Mouse (Mus musculus) forelimb bud, embryonic 11.5 days (tissue): ENCODE measurements at regions not wholly inside any gene's neighbourhood (a gene's known extent, or its start where the extent isn't known, plus 50 kb on each side); places are given as distances from the start of the nearest gene placed in this dataset.
"Not testable (repeated sequence)": the region's sequence is repeated elsewhere in the genome, so short reads cannot be mapped to it uniquely, and the experiment has no call there.

ENCODE experiments used
- DNase-seq: peaks from one replicate; pipeline ENCODE4 v3.0.0-alpha.2; 2012; ENCODE audit warnings: low read depth, low spot score

DNA sequence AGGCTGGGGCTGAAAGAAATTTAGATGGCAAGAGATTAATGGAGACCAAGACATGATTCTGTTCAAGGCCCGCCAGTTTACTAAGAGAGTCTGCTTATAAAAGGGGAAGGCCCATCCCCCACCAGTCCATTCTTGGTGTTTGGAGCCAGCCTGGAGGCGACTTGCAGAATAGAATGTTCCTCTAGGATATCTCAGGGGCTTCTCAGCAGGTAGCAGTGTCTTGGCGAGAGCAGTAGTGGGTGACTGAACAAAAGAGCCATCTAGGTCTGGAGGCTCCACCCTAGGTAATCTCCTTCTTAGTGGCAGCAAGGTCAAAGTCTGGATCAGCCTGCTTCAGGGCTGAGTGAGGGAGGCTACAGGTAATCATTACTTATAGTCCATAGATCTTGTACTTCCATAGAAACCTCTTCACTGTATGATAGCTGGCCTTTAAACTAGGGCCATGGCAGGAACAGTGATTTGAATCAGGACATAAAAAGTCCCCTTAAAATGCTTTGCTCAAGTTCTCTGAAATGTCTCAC is 166.0 kb upstream of the Gm5538 start:
- not testable (repeated sequence) for DNase-seq

DNA sequence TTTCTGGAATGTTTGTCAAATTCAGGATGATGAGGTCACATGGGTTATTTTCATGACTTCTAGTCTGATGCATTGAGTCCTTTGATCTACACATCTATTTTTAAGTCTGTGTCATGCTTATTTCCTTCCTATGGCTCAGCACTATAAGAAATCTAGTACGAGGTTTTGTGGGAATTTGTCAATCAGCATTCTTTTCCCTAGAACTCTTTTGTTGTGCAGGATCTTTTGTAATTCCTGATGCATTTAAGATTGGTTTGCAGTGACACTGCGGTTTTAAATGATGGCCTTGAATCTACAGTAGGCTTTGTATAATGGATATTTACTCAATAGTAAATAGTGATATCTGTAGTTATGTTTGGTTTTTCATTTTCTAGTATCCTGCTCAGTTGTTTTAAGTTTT is 187.0 kb upstream of the Gm5538 start:
- no peak for DNase-seq

DNA sequence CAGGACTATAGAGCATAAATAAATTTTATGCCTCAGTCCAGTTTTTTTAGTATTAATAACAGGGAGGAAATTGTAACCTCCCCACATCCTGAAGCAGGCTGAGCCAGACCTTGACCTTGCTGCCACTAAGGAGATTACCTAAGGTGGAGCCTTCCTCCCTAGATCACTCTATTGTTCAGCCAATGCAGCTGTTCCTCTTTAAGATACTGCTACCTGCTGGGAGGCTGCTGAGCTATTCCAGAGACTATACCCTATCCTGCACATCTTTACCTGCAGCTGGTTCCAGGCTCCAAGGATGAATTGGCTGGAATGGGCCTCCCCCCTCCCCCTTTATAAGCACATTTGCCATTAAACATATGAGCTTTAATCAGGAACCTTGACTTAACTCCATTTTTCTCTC is 189.0 kb upstream of the Gm5538 start:
- DNase-seq: not testable (repeated sequence)

DNA sequence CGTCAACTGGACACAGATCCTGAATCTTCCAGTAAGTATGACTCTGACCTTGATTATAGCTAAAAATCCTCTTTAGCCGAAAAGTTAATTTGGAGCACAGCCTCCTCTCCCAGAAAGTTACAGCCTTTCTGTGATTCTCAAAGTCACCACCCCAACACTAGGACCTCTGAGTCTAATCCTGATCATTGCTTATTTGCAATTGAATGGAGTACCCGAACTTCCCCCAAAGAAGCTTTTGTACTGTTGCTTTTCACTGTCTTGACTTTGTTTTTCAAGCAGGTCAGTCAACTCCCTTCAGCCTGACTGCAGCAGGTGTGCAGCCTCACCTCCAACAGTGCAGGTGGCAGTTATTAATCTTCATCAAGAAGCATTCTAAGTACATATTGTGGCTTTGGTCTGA is 189.7 kb upstream of the Gm5538 start:
- DNase-seq: not testable (repeated sequence)

DNA sequence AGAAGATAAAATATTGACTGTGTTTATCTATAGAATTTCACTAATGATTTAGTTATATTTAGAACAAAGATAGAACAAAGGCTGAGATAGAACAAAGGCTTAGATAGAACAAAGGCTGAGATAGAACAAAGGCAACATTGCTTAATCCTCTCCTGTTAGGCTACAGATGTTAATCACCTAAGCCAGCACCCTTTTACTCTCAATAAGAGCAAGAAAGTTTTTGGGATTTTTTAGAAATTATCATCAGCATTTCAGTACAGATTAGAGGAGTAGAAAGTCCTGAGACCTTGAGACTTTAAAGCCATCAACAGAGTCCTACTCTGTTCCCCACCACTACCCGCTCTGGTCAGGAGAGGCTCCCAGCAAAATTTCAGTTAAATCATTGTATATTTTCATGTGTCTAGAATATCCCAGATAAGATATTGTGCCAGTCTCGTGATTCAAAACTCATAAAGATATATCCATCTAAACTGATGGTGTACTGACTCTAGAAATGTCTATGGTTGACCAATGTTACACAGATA is 187.2 kb upstream of the Igsf10 start:
- DNase-seq: no peak

DNA sequence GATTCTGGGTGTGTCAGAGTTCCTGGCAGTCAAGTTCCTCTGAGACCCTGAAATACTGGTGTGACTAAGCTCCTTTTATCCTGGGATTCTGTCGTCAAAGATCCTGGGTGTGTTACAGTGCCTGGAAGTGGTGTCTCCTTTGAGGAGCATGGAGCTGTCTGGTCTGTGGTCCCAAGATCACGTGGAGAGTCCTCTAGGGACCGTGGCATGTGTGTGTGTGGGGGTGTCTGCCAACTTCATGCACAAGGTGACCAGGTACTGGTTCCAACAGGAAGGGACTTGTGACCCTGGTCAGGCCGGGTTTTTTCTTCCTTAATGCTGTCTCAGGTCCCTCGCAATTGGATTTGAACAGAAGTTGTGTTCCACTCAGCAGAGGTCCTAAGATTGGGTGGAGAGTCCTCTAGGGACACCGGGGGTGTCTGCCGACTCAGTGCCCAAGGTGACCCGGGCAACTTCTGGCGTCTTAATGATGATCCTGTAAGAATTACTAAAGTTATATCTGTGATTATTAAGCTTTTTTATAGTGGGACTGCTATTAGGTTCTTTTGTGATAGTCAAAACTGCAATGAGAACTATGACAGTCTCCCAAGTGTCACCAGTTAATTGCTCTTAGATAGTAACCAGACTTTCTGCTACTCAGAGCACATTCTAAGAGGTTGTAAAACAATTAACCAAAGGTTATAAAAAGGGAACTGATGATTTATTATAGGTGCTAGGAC is 186.6 kb upstream of the Igsf10 start:
- no peak for DNase-seq

DNA sequence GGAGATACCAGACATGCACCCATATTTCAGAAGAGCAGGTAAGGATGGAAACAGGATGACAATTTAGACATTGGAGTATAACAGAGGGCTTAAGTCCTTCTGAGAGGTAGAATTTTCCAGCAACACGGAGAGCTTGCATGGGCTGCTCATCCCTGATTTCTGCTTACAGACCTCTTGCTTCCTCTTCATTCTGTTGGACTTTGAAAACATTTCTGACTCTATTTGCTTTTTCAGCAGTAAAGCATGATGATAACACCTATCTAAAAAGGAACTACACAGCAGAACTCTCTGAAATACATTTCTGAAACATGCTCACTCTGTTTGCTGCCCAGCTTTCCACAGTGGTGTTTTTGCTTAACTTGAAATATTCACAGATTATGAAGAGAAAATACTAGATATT is 176.6 kb upstream of the Igsf10 start:
- DNase-seq: no peak

DNA sequence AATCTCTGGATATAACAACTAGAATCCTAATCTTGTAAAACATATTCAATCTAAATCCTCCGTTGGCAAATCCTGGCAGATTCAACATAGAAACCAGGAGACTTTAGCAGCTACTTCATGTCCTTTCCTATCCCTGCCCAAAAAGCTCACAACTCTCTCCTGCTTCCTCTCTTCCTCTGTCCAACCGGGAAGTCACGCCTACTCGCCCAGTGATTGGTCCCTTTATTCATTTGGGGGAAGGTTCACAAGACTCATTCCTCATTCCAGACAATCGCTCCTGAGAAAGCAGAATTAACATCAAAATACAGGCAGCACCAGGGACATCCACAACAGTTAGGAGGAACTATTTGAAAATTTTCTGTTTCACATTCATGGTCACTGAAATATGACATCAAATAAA is 133.9 kb upstream of the Igsf10 start:
- DNase-seq: no peak

DNA sequence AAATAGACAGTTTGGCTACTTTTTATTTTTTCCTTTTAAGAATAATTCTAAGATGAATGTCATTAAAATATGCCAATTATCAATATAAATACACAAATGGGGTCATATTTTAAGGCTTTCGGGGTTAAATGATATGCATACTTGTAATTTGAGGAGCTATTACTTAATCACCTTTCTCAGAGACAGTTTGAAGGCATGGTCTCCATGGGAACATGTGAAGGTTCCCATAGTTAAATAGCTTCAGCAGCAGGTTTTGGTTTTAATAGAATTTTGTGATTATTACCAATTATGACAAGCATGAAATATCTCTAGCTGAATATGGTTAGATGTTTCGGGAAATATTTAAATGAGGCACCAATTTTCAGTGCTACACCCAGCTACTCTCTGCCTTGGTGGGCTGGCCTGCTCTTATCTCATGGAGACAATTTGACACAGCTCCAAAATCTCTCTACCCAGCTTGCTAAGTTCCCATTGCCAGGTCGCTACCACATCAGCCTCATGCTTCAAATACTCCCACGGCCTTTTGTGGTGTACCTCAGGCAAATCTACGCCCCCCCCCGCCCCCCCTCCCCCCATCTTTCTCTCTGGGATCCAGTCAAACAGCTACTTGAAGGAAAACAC is 133.4 kb upstream of the Igsf10 start:
- no peak for DNase-seq

DNA sequence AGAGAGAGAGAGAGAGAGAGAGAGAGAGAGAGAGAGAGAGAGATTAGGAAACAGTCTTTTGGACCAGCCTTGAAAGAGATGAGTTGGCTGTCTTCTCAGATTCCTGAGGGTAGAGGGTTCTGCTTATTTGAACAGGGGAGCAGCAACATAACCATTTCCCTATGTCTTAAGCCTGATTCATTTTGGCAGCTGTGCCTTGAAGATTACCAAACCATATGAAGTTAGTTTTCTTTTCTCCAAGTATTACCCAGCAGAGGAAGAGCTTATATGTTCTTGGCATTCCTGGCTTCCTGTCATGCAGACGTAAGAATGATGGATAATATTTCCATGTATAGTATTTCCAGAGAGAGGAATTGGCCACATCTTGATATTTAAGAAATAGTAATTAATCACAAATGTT is 124.8 kb upstream of the Igsf10 start:
- no peak for DNase-seq

DNA sequence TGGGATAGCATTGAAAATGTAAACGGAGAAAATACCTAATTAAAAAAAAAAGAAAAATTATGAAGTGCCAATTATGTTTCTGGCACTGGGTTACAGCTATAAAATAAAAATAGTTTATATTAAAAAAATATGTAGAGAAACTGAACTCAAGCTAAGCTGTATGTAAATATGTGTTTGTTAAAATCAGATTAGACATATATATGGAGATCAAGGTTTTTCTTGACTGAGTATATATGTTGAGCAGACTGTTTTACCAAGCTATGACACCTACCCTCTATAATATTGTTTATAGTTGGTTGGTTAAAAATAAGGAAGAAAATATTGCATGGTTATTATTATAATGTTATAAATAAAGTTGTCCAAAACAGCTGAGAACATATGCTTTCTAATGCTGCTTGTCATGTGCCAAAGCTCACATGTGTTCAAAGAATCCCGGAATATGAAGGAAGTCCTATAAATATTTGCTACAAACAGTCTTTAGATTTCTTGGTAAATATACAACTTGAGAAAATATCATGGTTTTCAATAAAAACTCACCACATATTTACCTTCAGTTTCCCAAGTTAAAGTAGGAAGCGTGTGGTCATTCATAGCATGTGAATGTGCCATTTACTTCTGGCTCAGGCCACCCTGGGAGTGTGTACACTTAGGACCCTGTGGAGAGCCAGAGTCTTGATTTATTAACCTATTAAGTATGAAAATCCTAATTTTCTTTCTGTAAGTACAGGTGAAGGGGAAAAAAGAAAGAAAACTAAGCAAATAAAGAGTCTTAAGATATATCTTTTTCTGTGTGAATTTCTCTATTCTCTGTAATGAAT is 118.4 kb upstream of the Igsf10 start:
- no peak for DNase-seq

DNA sequence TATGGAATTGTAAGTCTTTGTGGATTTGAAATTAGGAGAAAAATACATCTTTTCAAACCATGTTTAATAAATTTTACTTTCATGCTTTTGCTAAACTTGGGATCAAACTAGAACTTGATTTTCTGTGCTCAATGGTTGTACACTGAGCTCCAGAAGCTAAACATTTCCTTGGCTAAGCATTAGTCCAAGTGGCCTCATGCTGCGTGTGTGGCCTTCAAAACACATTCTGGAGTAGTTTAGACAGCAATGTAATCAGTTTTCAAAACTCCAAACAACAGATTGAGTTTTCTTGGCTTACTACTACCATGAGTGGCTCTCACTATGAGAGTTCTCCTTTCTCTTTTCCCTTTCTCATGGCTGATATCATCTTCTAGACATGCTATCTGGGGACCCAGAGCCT is 112.7 kb upstream of the Igsf10 start:
- no peak for DNase-seq

DNA sequence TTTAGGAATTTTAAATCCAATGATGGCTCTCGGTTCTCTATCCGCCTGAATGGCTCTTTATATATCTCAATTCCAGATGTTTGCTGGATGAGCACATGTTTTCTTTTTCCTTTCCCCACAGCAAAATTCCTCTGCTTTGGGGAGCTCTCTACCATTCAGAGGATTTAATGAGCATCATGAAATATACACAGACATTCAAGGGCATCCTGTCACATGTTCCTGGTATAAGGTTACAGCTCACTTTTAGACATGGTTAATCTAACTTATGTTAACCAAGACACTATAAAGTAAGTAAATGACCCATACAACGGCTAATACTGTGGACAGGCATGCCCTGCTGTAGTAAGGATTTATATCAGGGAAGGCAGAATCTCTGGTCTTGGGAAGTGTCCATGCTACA is 106.9 kb upstream of the Igsf10 start:
- DNase-seq: peak; percentile 40

DNA sequence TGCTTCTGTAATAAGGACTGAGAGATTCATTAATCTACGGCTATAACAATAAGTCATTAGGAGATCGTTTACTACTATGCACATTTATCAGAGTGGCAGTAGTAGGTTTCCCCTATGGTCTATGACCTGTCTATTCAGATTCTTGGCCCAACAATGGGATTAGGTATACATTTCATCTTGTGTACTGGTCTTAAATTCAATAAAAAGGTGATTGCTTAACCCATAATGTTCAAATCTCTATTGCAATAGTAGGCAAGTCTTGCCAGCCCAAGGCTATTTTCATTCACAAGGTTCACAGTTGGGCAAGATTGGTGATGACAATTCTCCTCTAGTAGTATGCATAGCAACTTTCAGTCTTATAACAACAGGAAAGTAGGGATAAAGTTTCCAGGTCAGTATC is 79.4 kb upstream of the Igsf10 start:
- no peak for DNase-seq

DNA sequence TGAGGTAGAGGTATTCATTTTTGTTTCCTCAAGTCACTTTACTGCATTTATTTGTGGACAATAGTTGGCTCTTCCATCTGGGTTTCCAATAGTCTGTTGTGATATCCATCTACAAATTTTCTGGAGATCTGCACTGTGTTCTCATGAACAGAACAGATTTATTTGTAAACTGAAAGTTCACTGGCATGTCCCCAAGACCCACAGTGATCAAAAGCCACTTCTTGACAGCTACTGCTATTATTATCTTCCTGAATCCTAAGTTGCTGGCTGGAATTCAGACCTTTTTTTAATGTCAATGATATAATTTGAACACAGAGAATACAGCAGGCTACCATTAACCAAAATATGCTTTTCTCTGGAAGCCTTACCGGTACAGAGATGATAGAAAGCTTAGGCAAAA is 64.9 kb upstream of the Igsf10 start:
- DNase-seq: no peak

DNA sequence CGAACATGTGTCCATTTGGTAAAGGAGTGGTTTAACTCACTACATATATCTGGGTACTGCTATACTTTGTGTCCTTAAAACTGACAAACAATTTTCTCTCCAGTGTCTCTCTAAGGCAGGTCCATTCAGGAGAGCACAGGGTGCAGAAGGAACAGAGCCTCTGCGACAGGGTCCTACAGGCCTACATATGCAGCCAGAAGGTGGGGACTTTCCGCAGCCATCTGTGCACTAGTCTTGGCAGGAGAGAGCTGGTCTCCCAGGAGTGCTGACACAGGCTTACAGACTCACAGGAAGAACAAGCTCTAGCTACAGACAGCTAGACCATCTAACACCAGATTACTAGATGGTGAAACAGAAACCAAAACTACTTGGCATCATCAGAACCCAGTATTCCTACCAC is 61.8 kb upstream of the Igsf10 start:
- DNase-seq: no peak

DNA sequence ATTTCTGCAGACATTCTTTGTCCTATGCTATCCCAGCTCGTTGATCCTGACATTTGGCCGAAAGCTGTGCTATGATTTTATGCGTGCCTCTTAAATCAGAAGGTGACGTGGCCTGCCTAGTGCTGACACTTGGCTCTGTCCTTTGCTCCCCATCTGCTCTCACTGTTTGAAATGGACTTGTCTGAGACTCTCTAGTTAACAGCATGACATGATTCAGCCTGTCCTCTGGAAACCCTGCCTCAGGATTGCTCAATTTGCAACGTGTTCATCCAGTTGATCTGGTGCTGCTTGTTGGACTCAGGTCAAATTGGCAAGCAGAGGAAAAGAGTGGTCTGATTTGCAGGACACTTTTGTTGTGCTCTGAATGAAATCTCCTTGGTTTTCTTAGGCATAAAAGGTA is 57.7 kb upstream of the Igsf10 start:
- DNase-seq: no peak

DNA sequence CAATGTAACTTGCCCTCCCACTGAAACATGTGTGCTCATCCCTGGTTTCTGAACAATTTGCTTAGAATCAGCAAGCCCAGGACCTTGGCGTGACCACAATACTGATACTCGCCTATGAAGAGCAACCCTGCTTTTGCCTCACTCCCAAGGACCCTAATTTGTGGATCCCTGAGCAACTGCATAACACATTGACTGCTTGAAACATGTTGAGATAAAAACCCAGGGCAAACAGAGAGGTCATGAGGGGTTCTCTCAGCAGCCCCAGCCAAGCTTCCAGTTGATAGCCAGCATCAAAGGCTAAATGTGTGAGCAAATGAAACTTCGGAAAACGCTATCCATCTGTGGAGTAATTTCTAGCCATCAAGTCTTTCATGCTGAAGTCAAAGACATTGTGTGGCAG is 57.2 kb upstream of the Igsf10 start:
- no peak for DNase-seq
